Mouse (Mus musculus) right cerebral cortex, adult 18-20 months (tissue): ENCODE results near the gene Olfr129.

Source experiments
- DNase-seq: peaks from one replicate; pipeline ENCODE4 v3.0.0; 2022; ENCODE audit warnings: mixed read lengths

The Olfr129 gene

DNA sequence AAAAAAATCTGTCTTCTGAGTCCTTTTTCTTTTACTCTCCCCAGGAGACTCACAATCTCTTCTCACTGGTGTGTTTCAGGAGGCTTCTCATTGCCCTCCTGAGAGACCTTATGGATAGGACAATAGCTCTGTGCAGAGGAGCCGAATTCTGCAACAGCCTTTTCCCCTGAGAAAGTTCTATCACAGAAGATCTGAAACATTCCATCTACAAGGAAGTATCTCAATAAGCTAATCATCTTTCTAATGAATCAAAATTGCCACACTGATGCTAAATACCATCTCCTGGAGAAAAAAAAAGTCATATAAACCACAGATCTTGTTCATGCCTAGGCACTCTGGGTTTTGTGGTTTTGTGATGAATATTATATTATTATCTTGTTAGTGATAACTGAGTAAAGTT lies at the start of gene Olfr129:
Olfr129 (minus strand) TSS at position 101 of the 400 bp plus-strand sequence.
- no peak for DNase-seq

DNA sequence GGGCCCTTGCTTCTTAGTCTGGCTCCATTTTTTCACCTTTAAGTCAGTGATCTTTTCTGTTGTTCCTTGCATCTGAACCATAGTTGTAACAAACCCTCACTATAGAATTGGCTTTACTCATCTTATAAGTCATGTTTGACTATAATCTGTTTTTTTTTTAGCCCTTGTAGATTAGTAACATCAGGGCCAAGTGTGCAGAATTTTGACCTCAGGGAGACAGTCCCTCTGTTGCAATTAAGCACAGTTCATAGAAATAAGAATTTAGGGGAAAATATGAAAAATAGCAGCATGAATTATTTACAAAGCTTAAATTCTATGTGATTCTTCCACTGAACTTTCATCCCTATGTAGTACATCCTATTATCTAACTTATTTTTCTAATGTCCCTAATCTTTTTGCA lies 28.7 kb upstream of the Olfr129 start, which contains the start of gene Olfr131:
Olfr131 (minus strand) TSS at position 101 of the 400 bp plus-strand sequence.
- no peak for DNase-seq

DNA sequence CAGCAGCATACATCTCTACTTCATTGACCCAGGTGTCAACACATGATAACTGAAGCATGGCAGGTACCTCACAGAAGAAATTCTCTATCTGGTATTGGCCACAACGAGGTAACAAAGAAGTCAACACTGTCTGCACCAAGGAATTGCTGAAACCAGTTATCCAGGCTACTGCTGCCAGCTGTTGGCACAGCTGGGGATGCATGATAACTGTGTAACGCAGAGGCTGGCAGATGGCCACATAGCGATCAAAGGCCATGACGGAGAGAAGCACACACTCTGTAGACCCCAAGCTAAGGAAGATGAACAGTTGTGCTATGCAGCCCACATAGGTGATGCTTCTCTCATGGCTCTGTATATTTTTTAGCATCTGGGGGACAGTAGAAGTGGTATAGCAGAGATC lies 22.5 kb upstream of the Olfr129 start:
- DNase-seq = no peak

DNA sequence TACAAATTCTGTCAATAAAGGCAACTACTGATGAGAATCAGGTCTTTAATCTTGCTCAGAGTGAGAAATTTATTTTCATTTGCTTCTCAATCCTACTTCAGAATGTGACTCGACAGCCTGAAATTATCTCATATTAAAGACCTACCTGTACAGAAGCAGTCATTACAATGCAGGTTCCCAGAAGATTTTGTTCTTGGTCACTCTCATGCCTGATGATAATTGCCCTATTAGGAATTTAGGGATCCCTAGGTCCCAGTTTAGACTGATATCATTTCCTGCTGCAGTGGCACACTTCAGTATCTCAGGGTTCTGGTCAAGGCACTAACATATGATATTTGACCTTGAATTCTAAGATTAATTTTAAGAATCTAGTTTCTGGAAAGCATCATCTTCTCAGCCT lies 3.7 kb upstream of the Olfr129 start, which contains the start of gene Olfr130:
Olfr130 (plus strand) TSS at position 301 of the 400 bp plus-strand sequence.
- DNase-seq = no peak

DNA sequence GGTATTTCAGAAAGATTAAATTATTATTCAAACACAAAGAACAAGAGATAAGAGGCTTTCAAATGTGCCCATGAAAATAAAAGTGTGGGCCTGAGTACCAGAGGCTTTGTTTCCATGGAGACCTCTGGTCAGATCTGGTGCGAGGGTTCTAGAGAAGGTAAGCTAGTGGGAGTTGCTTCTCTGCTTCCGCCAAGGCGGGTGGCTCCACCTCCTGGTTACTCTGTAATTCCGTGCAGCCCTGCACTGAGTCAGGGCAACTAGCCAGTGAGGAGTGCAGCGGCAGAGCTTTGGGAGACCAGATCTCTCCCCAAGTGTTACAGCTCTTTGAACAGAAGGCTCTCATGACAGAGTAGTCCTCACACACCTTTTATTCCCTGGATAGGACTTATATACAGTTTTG lies 33.6 kb downstream of the Olfr129 start:
- DNase-seq = no peak

DNA sequence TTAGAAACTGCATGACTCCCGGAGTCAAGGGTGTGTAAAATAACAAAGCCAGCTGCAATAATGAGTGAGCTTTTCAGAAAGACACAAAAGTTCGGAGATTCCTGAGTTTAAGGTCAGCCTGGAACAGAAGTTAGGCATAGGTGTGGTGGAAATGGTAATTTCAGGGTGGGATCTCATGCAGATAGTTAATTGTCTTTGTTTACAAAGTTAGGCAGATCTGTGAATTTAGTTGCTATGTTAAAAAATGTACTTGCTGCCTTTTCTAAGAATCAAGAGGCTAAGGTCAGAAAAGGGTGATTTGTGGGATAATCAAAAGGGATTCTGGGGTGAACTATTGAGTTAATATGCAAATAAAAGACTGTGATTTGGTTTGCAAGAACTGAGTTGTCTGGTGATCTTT lies 43.5 kb downstream of the Olfr129 start:
- DNase-seq = no peak

DNA sequence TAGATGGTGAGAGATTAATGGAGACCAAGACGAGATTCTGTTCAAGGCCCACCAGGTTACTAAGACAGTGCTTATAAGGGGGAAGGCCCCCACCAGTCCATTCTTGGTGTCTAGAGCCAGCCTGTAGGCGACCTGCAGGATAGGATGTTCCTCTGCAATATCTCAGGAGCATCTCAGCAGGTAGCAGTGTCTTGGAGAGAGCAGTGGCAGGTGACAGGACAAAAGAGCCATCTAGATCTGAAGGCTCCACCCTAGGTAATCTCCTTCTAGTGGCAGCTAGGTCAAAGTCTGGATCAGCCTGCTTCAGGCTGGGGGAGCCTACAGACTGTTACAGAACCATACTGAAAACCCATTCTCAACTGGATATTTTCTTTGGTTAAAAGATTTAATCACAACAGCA lies 54.9 kb downstream of the Olfr129 start:
- no peak for DNase-seq
